Mouse (Mus musculus): ENCODE results near the gene Pax7. TPM values are rescaled to one million over a fixed set of nuclear protein-coding genes. Genes with fewer than 3 reads are reported as not detected.

Pax7 gene
- polyA plus RNA-seq, 1 experiment from 2014 or later, result not detected

DNA sequence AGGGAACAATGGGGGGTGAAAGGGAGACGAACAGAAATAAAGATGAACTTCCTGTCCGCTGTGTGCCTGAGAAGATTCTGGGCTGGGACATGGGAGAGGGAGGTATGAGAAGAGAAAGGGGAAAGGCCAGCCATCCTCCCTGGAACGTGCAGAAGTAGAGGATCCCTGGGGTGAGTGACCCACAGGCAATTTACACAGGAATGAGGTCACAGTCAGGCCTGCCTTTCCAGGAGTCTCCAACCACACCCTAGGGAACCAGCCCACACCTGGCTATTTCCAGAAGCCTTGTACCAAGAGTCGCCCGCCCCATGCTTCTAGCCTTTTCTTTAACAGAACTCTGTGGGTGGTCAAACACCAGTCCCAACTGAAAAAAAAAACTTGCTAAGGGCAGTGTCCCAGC is 65.5 kb downstream of the Pax7 start:
- no peak for ATAC-seq (replicated peaks; ENCODE audit: insufficient number of reproducible peaks, insufficient read depth, low FRiP score, low read depth)
- H3K27me3 ChIP-seq, result peaks cover 100% of the 10 kb centered on the region
- 26% methylated on average over 5 of the region's 5 CpGs for whole genome bisulfite sequencing

GRCm38 (mm10) chr4:139767115-139767718 is 66.1 kb downstream of the Pax7 start:
- ATAC-seq (replicated peaks; ENCODE audit: insufficient number of reproducible peaks, insufficient read depth, low FRiP score, low read depth), result no peak
- H3K9ac ChIP-seq, result no peak overlapping the region
- H3K4me1 ChIP-seq (replicated peaks), result 0 out of 2 replicates have a peak, but pooled peaks cover 2% of the 10 kb centered on the region
- H3K9me3 ChIP-seq (replicated peaks), result no peaks in the 10 kb centered on the region
- H3K4me3 ChIP-seq, result no peak overlapping the region
- peaks cover 100% of the 10 kb centered on the region for H3K27me3 ChIP-seq
- no peaks in the 10 kb centered on the region for H3K36me3 ChIP-seq
- no peak overlapping the region for H3K4me2 ChIP-seq
- no peak overlapping the region for H3K27ac ChIP-seq
- WGBS, result 5% methylated on average over 18 of the region's 18 CpGs

More for the DNA sequence above, 65.5 kb downstream of the Pax7 start:
- no peak overlapping the region for H3K9ac ChIP-seq
- no peak overlapping the region for H3K27ac ChIP-seq
- H3K4me1 ChIP-seq (replicated peaks), result 0 out of 2 replicates have a peak, but pooled peaks cover 2% of the 10 kb centered on the region
- H3K4me2 ChIP-seq, result no peak overlapping the region
- no peaks in the 10 kb centered on the region for H3K9me3 ChIP-seq (replicated peaks)
- H3K4me3 ChIP-seq, result no peak overlapping the region
- H3K36me3 ChIP-seq, result no peaks in the 10 kb centered on the region

DNA sequence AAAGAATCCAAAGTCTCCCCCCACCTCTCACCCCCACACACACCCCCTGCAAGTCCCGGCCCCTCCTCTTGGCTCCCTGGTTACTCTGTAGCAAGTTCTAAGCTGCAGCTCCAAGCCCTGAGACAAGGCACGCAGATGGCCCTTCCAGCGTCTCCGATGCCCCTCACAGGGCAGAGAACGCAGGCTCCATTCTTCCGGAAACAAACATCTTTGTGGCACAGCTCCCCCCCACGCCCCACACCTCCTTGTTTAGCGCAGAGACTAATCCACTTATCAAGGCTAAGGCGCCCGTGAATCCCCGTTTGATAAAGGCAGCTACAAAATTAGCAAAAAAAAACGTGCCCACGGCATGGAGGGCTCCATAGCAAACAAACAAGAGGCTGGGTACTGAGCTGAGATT is 71.4 kb downstream of the Pax7 start:
- H3K27me3 ChIP-seq, result peaks cover 99% of the 10 kb centered on the region
- H3K9me3 ChIP-seq (replicated peaks), result no peaks in the 10 kb centered on the region
- no peak overlapping the region for H3K4me2 ChIP-seq
- no peak for ATAC-seq (replicated peaks; ENCODE audit: insufficient number of reproducible peaks, insufficient read depth, low FRiP score, low read depth)
- no peaks in the 10 kb centered on the region for H3K36me3 ChIP-seq
- H3K4me3 ChIP-seq, result no peak overlapping the region
- no peak overlapping the region for H3K9ac ChIP-seq
- H3K4me1 ChIP-seq (replicated peaks), result no peaks in the 10 kb centered on the region
- 4% methylated on average over 13 of the region's 13 CpGs for WGBS
- H3K27ac ChIP-seq, result no peak overlapping the region

DNA sequence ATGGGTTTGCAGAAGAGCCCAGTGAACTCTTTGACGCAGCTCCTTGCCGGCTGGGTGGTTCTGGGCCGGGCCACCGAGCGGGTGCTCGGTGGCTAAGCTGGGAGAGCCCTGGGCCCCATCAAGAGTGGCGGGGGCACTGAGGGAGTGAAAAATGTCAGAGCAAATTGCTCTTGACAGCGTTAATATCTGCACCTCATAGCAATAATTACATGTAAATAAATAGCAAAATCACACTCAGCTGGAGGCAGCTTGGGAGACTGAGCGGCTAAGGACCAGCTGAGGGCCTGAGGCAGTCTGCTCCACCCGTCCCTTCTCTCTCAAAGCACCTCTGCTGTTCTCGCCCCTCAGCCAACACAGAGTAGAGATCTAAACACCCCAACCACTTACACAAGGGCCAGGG is 72.6 kb downstream of the Pax7 start:
- Histone ChIP-seq H3K9ac (no peak overlapping the region), H3K9me3 (replicated peaks) (no peaks in the 10 kb centered on the region), H3K4me1 (replicated peaks) (no peaks in the 10 kb centered on the region), H3K36me3 (no peaks in the 10 kb centered on the region), H3K4me2 (no peak overlapping the region), H3K4me3 (no peak overlapping the region), H3K27ac (no peak overlapping the region), H3K27me3 (peaks cover 97% of the 10 kb centered on the region)
- ATAC-seq (replicated peaks; ENCODE audit: insufficient number of reproducible peaks, insufficient read depth, low FRiP score, low read depth), result no peak
- 62% methylated on average over 11 of the region's 11 CpGs for WGBS

- Histone ChIP-seq H3K9me3 (replicated peaks) (no peaks in the 10 kb centered on the region), H3K27me3 (peaks cover 97% of the 10 kb centered on the region), H3K4me1 (replicated peaks) (no peaks in the 10 kb centered on the region), H3K4me3 (no peak overlapping the region), H3K9ac (no peak overlapping the region), H3K4me2 (no peak overlapping the region), H3K27ac (no peak overlapping the region), H3K36me3 (no peaks in the 10 kb centered on the region)
- ATAC-seq (replicated peaks; ENCODE audit: insufficient number of reproducible peaks, insufficient read depth, low FRiP score, low read depth), result no peak
- WGBS, result 9% methylated on average over 17 of the region's 17 CpGs
Measured at GRCm38 (mm10) chr4:139758512-139759340, 74.6 kb downstream of the Pax7 start.

DNA sequence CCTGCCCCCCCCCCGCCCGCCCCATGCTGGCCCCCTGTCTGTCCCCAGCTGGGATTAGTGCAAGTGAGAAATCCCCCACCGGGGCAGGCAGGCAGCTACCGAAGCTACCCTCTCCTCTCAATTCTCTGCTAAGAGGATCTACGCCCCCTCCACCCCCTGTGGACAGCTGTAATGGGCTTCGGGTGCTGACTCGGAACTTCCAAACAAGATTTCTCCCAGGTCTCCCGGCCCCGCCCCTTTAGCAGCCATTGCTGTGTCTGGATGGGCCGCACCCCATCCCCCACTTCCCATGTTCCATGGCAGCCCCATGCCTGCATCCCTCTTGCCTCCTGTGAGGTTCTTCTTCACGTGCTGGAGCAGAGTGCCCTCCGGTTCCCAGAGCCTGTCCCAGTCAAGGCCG is 76.4 kb downstream of the Pax7 start:
- Histone ChIP-seq H3K4me3 (no peak overlapping the region), H3K4me1 (replicated peaks) (no peaks in the 10 kb centered on the region), H3K36me3 (no peaks in the 10 kb centered on the region), H3K4me2 (no peak overlapping the region), H3K9me3 (replicated peaks) (no peaks in the 10 kb centered on the region), H3K9ac (no peak overlapping the region), H3K27ac (no peak overlapping the region), H3K27me3 (peaks cover 88% of the 10 kb centered on the region)
- WGBS, result 6% methylated on average over 13 of the region's 13 CpGs
- ATAC-seq (replicated peaks; ENCODE audit: insufficient number of reproducible peaks, insufficient read depth, low FRiP score, low read depth), result no peak

DNA sequence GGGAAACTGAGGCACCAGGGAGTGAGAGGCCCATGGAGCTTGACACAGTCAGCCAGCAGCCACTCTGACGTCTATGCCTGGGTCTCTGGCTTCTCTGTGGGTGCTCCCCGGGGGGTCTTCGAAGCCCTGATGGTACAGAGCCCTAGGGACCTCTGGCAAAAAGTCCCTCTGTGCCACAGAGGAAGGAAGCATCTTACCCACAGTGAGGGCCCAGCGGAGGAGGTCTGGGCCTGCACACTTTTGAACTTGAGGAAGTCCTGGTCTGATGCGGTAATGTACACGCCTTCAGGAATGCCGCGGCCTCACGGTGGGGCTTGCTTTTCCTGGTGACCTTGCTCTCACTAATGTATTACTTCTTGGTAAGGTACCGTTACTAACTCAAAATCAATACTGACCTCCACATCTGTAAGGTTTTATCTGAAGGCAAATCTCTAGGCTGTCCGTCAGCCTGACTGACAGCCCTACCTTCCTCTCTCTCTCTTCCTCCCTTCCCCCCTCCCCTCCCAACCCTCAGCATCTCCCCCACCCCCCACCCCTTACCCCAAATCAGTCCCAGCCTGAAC is 79.1 kb downstream of the Pax7 start:
- H3K9me3 ChIP-seq (replicated peaks), result no peaks in the 10 kb centered on the region
- H3K4me1 ChIP-seq (replicated peaks), result no peaks in the 10 kb centered on the region
- no peak for ATAC-seq (replicated peaks; ENCODE audit: insufficient number of reproducible peaks, insufficient read depth, low FRiP score, low read depth)
- peaks cover 65% of the 10 kb centered on the region for H3K27me3 ChIP-seq
- H3K4me3 ChIP-seq, result no peak overlapping the region
- no peaks in the 10 kb centered on the region for H3K36me3 ChIP-seq
- H3K9ac ChIP-seq, result no peak overlapping the region
- no peak overlapping the region for H3K4me2 ChIP-seq
- WGBS, result 24% methylated on average over 11 of the region's 11 CpGs
- no peak overlapping the region for H3K27ac ChIP-seq

GRCm38 (mm10) chr4:139750926-139751325 is 82.4 kb downstream of the Pax7 start:
- no peaks in the 10 kb centered on the region for H3K4me1 ChIP-seq (replicated peaks)
- no peak for ATAC-seq (replicated peaks; ENCODE audit: insufficient number of reproducible peaks, insufficient read depth, low FRiP score, low read depth)
- peaks cover 35% of the 10 kb centered on the region for H3K27me3 ChIP-seq
- H3K4me2 ChIP-seq, result no peak overlapping the region
- no peak overlapping the region for H3K27ac ChIP-seq
- no peaks in the 10 kb centered on the region for H3K36me3 ChIP-seq
- no peak overlapping the region for H3K9ac ChIP-seq
- no peaks in the 10 kb centered on the region for H3K9me3 ChIP-seq (replicated peaks)
- 78% methylated on average over 5 of the region's 5 CpGs for WGBS
- H3K4me3 ChIP-seq, result no peak overlapping the region

- Histone ChIP-seq H3K4me3 (no peak overlapping the region), H3K9ac (no peak overlapping the region), H3K36me3 (no peaks in the 10 kb centered on the region), H3K9me3 (replicated peaks) (no peaks in the 10 kb centered on the region), H3K4me2 (no peak overlapping the region), H3K27ac (no peak overlapping the region), H3K27me3 (peaks cover 7% of the 10 kb centered on the region), H3K4me1 (replicated peaks) (no peaks in the 10 kb centered on the region)
- ATAC-seq (replicated peaks; ENCODE audit: insufficient number of reproducible peaks, insufficient read depth, low FRiP score, low read depth), result no peak
- 53% methylated on average over 12 of the region's 12 CpGs for whole genome bisulfite sequencing
Measured at GRCm38 (mm10) chr4:139747190-139747936, 86.0 kb downstream of the Pax7 start.

DNA sequence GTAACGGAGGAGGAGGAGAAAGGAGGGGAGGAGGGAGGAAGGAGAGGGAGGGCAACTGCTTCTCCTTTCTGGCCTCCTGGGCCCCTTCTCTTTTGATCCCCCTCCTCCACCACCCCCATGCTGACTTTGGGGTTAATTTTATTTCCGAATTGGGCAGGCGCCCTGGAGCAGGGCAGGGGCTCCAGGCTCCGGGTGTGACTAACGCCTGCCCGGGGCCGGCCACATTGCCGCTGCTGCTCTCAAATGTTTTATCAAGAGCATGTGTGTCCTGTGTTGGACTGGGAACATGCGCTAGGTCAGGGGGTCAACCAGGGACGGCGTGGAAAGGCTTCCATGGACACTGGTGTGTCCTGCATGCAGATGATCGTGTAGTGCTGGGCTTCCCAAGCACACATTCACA is 87.2 kb downstream of the Pax7 start:
- H3K27ac ChIP-seq, result no peak overlapping the region
- no peaks in the 10 kb centered on the region for H3K36me3 ChIP-seq
- no peak for ATAC-seq (replicated peaks; ENCODE audit: insufficient number of reproducible peaks, insufficient read depth, low FRiP score, low read depth)
- no peaks in the 10 kb centered on the region for H3K9me3 ChIP-seq (replicated peaks)
- no peaks in the 10 kb centered on the region for H3K4me1 ChIP-seq (replicated peaks)
- WGBS, result 43% methylated on average over 12 of the region's 12 CpGs
- peaks cover 4% of the 10 kb centered on the region for H3K27me3 ChIP-seq
- H3K4me3 ChIP-seq, result no peak overlapping the region
- H3K9ac ChIP-seq, result no peak overlapping the region
- H3K4me2 ChIP-seq, result no peak overlapping the region

GRCm38 (mm10) chr4:139744765-139745395 is 88.4 kb downstream of the Pax7 start:
- WGBS, result 56% methylated on average over 12 of the region's 12 CpGs
- no peak overlapping the region for H3K27ac ChIP-seq
- H3K9me3 ChIP-seq (replicated peaks), result no peaks in the 10 kb centered on the region
- no peak for ATAC-seq (replicated peaks; ENCODE audit: insufficient number of reproducible peaks, insufficient read depth, low FRiP score, low read depth)
- no peak overlapping the region for H3K9ac ChIP-seq
- no peaks in the 10 kb centered on the region for H3K27me3 ChIP-seq
- H3K36me3 ChIP-seq, result no peaks in the 10 kb centered on the region
- H3K4me2 ChIP-seq, result no peak overlapping the region
- H3K4me3 ChIP-seq, result no peak overlapping the region
- no peaks in the 10 kb centered on the region for H3K4me1 ChIP-seq (replicated peaks)

Data from heart, embryonic 15.5 days (tissue).